Mouse (Mus musculus) testis, adult 2 months (tissue): ENCODE measurements around the gene Myo5a.

Source experiments
- CTCF ChIP-seq: fragments of 200-500 bp; IDR thresholded peaks from 2 replicates; pipeline ENCODE4 v1.5.1; 2012; ENCODE audit warnings: low read depth, mild to moderate bottlenecking, inconsistent platforms, low read length, moderate library complexity; ENCODE audit not compliant: control insufficient read depth, insufficient read depth, insufficient replicate concordance
- POLR2A ChIP-seq: fragments of 200-500 bp; IDR thresholded peaks from 2 replicates; pipeline ENCODE4 v1.6.1; 2012; ENCODE audit warnings: low read depth, mild to moderate bottlenecking, inconsistent platforms, low read length, moderate library complexity; ENCODE audit not compliant: control insufficient read depth

- TF ChIP-seq CTCF (no peak), POLR2A (no peak)
These were observed 27.6 kb upstream of the Myo5a start for GRCm38 (mm10) chr9:75043191-75043590.
